Mouse (Mus musculus) lung, adult 2 months (tissue): ENCODE data around the gene Rngtt.

Experiments used
- CTCF ChIP-seq: fragments of 200-500 bp; IDR thresholded peaks from 2 replicates; pipeline ENCODE4 v1.5.1; 2011; ENCODE audit warnings: mild to moderate bottlenecking, low read length, control low read depth; ENCODE audit not compliant: insufficient read depth
- POLR2A ChIP-seq: fragments of 200-500 bp; IDR thresholded peaks from 2 replicates; pipeline ENCODE4 v1.6.1; 2011; ENCODE audit warnings: low read depth, mild to moderate bottlenecking, control low read depth, low read length, borderline replicate concordance; ENCODE audit errors: extremely low read depth

DNA sequence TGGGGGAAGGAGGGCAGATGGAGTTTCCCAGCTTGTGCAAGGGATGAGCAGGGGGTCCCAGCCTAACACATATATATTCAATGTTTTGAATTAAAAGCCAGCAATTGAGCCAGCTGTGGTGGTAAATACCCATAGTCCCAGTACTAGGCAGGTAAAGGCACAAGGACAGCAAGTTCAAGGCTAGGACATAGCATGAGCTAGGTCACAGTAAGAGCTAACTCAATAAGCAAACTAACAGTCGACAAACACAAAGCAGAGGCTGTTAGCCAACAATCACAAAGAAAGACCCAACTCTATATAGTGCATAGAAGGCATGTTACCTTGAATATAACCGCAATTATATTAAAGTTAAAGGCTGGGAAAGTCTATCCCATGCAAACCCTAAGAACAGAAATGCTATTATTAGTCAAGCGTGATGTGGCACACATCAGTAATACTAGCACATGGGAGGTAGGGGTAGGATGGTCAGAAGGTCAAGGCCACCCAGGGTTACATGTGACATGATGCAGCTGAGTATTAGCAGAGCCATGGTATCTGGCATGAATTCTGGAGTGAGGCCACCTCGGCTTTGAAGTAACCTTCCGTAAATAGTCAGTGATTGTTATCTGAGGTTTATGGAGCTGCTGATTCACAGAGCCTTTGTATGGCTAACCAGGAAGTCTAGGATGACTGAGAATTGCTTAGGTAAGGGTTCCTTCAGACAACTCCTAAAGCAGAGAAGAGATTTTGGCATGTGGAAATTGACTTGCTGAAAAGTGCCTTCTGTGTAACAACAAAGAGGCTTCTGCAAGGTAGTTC lies 25.8 kb upstream of the Rngtt start:
- TF ChIP-seq POLR2A (no peak), CTCF (no peak)
